Mouse (Mus musculus) thymus, adult 2 months (tissue): ENCODE measurements around the gene Fam222a.

Experiments
- CTCF ChIP-seq: fragments of 200-500 bp; IDR thresholded peaks from 2 replicates; pipeline ENCODE4 v1.5.1; 2012; ENCODE audit warnings: mild to moderate bottlenecking, control low read depth, low read length, moderate library complexity, borderline replicate concordance; ENCODE audit not compliant: control insufficient read depth, poor library complexity, insufficient read depth; ENCODE audit errors: extremely low read depth
- POLR2A ChIP-seq: fragments of 200-500 bp; IDR thresholded peaks from 2 replicates; pipeline ENCODE4 v1.6.1; 2012; ENCODE audit warnings: mild to moderate bottlenecking, low read length, control low read depth, moderate library complexity; ENCODE audit not compliant: control insufficient read depth, poor library complexity, insufficient read depth; ENCODE audit errors: extremely low read depth

GRCm38 (mm10) chr5:114570791-114571450 is 3.1 kb downstream of the Fam222a start:
- no peak for TF ChIP-seq CTCF
- TF ChIP-seq POLR2A = no peak
